ENCODE assay signal across 10 mouse cellular contexts in genomic region chr10:62016947-62017346, GRCm38 (mm10). TPM values are rescaled to one million over a fixed set of nuclear protein-coding genes. Genes with fewer than 3 reads are reported as not detected.
A peak's percentile ranks its signal among the peaks of the same experiment; 100 is the strongest.
DNase-seq lines count a peak whose midpoint lies in the region; ATAC-seq lines count a peak whose summit lies in the region.
"Had no signal": no experiment of that assay in that cellular context is flagged by ENCODE, and none has a peak within 500 bp of the region (broad histone marks: within the 10 kb centered on the region; RNA-seq: fewer than 3 reads in every experiment).

No protein-coding gene starts in this region.

- 29% methylated on average over 6 of the region's 6 CpGs for WGBS in kidney, embryonic 14.5 days
- 25% methylated on average over 6 of the region's 6 CpGs for WGBS in embryonic facial prominence, embryonic 12.5 days
- 52% methylated on average over 6 of the region's 6 CpGs for WGBS in limb, embryonic 13.5 days
- 48% methylated on average over 6 of the region's 6 CpGs for WGBS in neural tube, embryonic 11.5 days

- H3K4me2 ChIP-seq in kidney, embryonic 14.5 days (replicated peaks; ENCODE audit: low read depth, low read length), result no peak overlapping the region
- no peak overlapping the region for H3K4me2 ChIP-seq in embryonic facial prominence, embryonic 12.5 days (replicated peaks)
- no peak overlapping the region for H3K4me2 ChIP-seq in limb, embryonic 13.5 days (replicated peaks)
- no peak overlapping the region for H3K4me2 ChIP-seq in neural tube, embryonic 11.5 days (ENCODE audit: low read depth)

- DNase-seq in kidney, postnatal 36 days, result no peak
- DNase-seq in neural tube, embryonic 11.5 days (ENCODE audit: low spot score), result peak; percentile 31
- no peak for DNase-seq in adrenal gland, postnatal 4 days (ENCODE audit: low spot score in 2 of 2)
- DNase-seq in urinary bladder, postnatal 4 days (ENCODE audit: low spot score in 2 of 2), result no peak
- no peak for DNase-seq in thymus, postnatal 10 days (ENCODE audit: low spot score in 2 of 2)
- DNase-seq: adrenal gland, postnatal 14 days; cerebellum, adult 9-11 months had no signal

- no peak overlapping the region for H3K9ac ChIP-seq in kidney, embryonic 14.5 days (ENCODE audit: low read depth, low read length)
- H3K9ac ChIP-seq in embryonic facial prominence, embryonic 12.5 days, result no peak overlapping the region
- no peak overlapping the region for H3K9ac ChIP-seq in limb, embryonic 13.5 days
- H3K9ac ChIP-seq in neural tube, embryonic 11.5 days (ENCODE audit: low read length), result no peak overlapping the region

- peak; percentile 77 for ATAC-seq in kidney, embryonic 14.5 days (ENCODE audit: low FRiP score, low TSS enrichment)
- peak; percentile 77; the same call in 1 of the 2 replicates for ATAC-seq in embryonic facial prominence, embryonic 12.5 days (ENCODE audit: insufficient number of reproducible peaks, insufficient read depth, low FRiP score, low TSS enrichment)
- peak; percentile 76 for ATAC-seq in limb, embryonic 13.5 days (ENCODE audit: low FRiP score, low read depth)
- no peak for ATAC-seq in neural tube, embryonic 11.5 days (ENCODE audit: insufficient read depth, low FRiP score, low TSS enrichment)

- H3K27me3 ChIP-seq in kidney, embryonic 14.5 days (ENCODE audit: control insufficient read depth, insufficient read depth, low read length), result no peaks in the 10 kb centered on the region; the same call in 1 of the 2 replicates
- no peaks in the 10 kb centered on the region for H3K27me3 ChIP-seq in embryonic facial prominence, embryonic 12.5 days
- no peaks in the 10 kb centered on the region for H3K27me3 ChIP-seq in limb, embryonic 13.5 days
- H3K27me3 ChIP-seq in neural tube, embryonic 11.5 days (ENCODE audit: control insufficient read depth, insufficient read depth, low read length), result no peaks in the 10 kb centered on the region

- H3K9me3 ChIP-seq in kidney, embryonic 14.5 days (ENCODE audit: control insufficient read depth, low read length), result no peaks in the 10 kb centered on the region
- no peaks in the 10 kb centered on the region for H3K9me3 ChIP-seq in embryonic facial prominence, embryonic 12.5 days
- H3K9me3 ChIP-seq in limb, embryonic 13.5 days, result no peaks in the 10 kb centered on the region
- no peaks in the 10 kb centered on the region for H3K9me3 ChIP-seq in neural tube, embryonic 11.5 days (ENCODE audit: control insufficient read depth, low read length)

- peaks cover 16% of the 10 kb centered on the region; the same call in 1 of the 2 replicates for H3K4me1 ChIP-seq in kidney, embryonic 14.5 days (ENCODE audit: control insufficient read depth, insufficient read depth, low read length)
- peaks cover 15% of the 10 kb centered on the region for H3K4me1 ChIP-seq in embryonic facial prominence, embryonic 12.5 days
- H3K4me1 ChIP-seq in limb, embryonic 13.5 days, result peaks cover 6% of the 10 kb centered on the region; the same call in 1 of the 2 replicates
- H3K4me1 ChIP-seq in neural tube, embryonic 11.5 days (ENCODE audit: control insufficient read depth, insufficient read depth, low read length), result peaks cover 4% of the 10 kb centered on the region; the same call in 1 of the 2 replicates

- no peaks in the 10 kb centered on the region for H3K36me3 ChIP-seq in kidney, embryonic 14.5 days (ENCODE audit: control insufficient read depth, insufficient read depth, low read length)
- H3K36me3 ChIP-seq in embryonic facial prominence, embryonic 12.5 days, result no peaks in the 10 kb centered on the region
- no peaks in the 10 kb centered on the region for H3K36me3 ChIP-seq in limb, embryonic 13.5 days
- H3K36me3 ChIP-seq in neural tube, embryonic 11.5 days (ENCODE audit: control insufficient read depth, insufficient read depth, low read length), result no peaks in the 10 kb centered on the region

- no peak overlapping the region for H3K4me3 ChIP-seq in kidney, embryonic 14.5 days (ENCODE audit: low read length)
- H3K4me3 ChIP-seq in embryonic facial prominence, embryonic 12.5 days, result no peak overlapping the region
- H3K4me3 ChIP-seq in limb, embryonic 13.5 days, result no peak overlapping the region
- no peak overlapping the region for H3K4me3 ChIP-seq in neural tube, embryonic 11.5 days (ENCODE audit: low read depth, low read length)

- no peak overlapping the region for H3K27ac ChIP-seq in kidney, embryonic 14.5 days (ENCODE audit: low read depth, low read length)
- H3K27ac ChIP-seq in embryonic facial prominence, embryonic 12.5 days, result no peak overlapping the region
- H3K27ac ChIP-seq in limb, embryonic 13.5 days, result no peak overlapping the region
- H3K27ac ChIP-seq in neural tube, embryonic 11.5 days (ENCODE audit: low read depth, low read length), result no peak overlapping the region

RNA-seq across cellular contexts. Expression of gene Col13a1, which starts 38.0 kb away (rescaled TPM):
- polyA plus RNA-seq in kidney, embryonic 14.5 days (2014; fragmentation: Nextera tagmentation; extraction: Ambion mirVana), result 4.7 and 6.1 TPM in 2 replicates
- polyA plus RNA-seq in embryonic facial prominence, embryonic 12.5 days (2016; fragmentation: Nextera tagmentation; extraction: Ambion mirVana), result 6.9 and 8.4 TPM in 2 replicates
- 4.0 and 4.6 TPM in 2 replicates for polyA plus RNA-seq in limb, embryonic 13.5 days (2015; fragmentation: Nextera tagmentation; extraction: Ambion mirVana)
- 1.6 and 2.4 TPM in 2 replicates for polyA plus RNA-seq in neural tube, embryonic 11.5 days (2014; fragmentation: Nextera tagmentation; extraction: Ambion mirVana)
- 10 to 100 TPM; 17.5 to 19.8 TPM for total RNA-seq in adrenal gland, postnatal 4 days (2021)
